Mouse (Mus musculus) spleen, adult 12 weeks (tissue): ENCODE measurements around the gene Mecom.

Experiments
- DNase-seq: peaks from one replicate; pipeline ENCODE4 v3.0.0; 2022; ENCODE audit warnings: low spot score

Gene Mecom

GRCm38 (mm10) chr3:29957365-29958236 is 590.2 kb downstream of the Mecom start:
- DNase-seq: no peak

DNA sequence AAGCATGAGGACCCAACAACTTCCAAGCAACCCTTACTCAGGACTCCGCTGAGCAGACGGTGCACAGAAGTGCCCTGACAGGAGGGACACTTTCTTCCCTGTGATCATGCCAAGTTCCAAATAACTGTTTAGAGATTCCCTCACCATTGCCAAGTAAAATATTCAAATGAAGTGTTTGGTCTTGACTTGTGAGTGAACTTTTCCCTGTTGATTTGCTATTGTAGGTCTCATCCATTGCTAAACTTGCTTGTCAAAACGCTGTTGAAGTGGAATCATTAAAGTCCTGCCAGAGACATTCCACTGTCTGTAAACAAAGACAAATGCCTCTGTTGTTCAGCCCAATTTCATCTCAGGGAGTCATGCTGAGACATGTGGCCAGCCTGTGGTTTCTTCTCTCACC is 594.5 kb downstream of the Mecom start:
- DNase-seq: no peak

DNA sequence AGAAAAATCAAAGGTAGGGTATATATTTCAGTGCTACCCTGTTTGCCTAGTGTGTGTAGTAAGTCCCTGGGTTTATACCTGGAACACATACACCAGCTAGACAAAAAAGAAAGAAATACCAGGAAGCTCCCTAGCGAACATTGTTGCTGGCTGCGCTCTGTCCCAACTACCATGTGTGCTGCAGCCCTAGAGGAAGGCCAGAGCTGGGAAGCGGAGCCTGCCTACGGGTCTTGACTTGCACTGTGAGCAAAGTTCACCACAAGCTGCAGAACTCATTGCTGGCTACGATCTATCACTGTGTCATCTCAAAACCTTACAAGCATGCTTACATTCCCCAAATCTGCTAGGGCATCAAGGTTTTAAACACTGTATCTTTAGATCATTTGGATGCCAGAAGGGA is 597.0 kb downstream of the Mecom start:
- no peak for DNase-seq

DNA sequence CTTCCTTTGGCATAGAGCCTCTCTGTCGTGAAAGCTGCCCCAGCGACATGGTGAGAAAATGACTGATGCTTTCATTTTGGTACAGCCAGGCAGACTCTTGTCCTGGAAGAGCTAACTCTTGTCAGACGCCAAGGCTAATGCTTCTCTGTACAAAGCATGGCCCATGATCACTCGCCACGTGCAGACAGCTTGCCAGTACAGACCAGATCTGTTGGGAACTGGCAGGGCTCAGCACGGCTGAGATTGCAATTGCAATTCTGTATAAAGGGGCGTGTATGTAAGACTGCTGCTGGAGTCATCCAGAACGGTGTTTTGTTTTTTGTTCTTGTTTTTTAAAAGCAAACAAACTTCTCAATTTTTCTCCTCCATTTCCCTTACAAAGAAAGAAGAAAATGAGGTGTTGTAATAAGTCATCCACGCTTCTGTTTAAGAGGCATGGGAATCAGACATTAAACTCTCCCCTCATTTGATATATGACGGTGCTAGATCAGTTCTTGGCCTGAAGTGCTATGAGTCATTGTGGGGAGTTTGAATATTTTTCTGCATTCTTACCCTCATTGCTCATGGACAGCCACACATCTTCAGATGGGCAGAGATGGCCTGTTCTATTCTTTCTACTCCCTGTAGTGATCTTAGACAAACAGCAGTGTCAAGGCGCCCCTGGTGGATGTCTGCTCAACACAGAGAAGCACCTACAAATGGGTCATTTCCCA is 644.1 kb downstream of the Mecom start:
- no peak for DNase-seq
